Mouse (Mus musculus) midbrain, postnatal 0 days (tissue): ENCODE results near the gene Dlg1. TPM values are rescaled to one million over a fixed set of nuclear protein-coding genes. Genes with fewer than 3 reads are reported as not detected.

Source experiments
- ATAC-seq: fragments of 200-750 bp; cut with Nextera tagmentation; 2 replicates; pipeline ENCODE4 v1.8.0; 2017; ENCODE audit warnings: moderate number of reproducible peaks, mild to moderate bottlenecking, moderate TSS enrichment, moderate library complexity; ENCODE audit not compliant: low FRiP score
- DNase-seq: peaks from one replicate; pipeline ENCODE4 v3.0.0-alpha.2; 2015; ENCODE audit warnings: low spot score
- H3K27ac ChIP-seq: fragments of 300-500 bp; sonication (generic); 2 replicates; pipeline ENCODE4 v1.5.1; 2014; ENCODE audit warnings: low read depth, mild to moderate bottlenecking, low read length, mixed read lengths
- H3K27me3 ChIP-seq: fragments of 300-500 bp; sonication (generic); 2 replicates; pipeline ENCODE4 v1.6.1; 2014; ENCODE audit warnings: low read length, control low read depth, mixed read lengths; ENCODE audit not compliant: insufficient read depth
- H3K36me3 ChIP-seq: fragments of 300-500 bp; sonication (generic); 2 replicates; pipeline ENCODE4 v1.6.1; 2014; ENCODE audit warnings: low read length, control low read depth, mixed read lengths; ENCODE audit not compliant: insufficient read depth
- H3K4me1 ChIP-seq: fragments of 300-500 bp; sonication (generic); 2 replicates; pipeline ENCODE4 v1.6.1; 2014; ENCODE audit warnings: mild to moderate bottlenecking, control low read depth, antibody characterized with exemption, low read length, mixed read lengths; ENCODE audit not compliant: insufficient read depth
- H3K4me2 ChIP-seq: fragments of 300-500 bp; sonication (generic); 2 replicates; pipeline ENCODE4 v1.6.1; 2014; ENCODE audit warnings: low read depth, mild to moderate bottlenecking, low read length, mixed read lengths; ENCODE audit not compliant: poor library complexity, severe bottlenecking
- H3K4me3 ChIP-seq: fragments of 300-500 bp; sonication (generic); 2 replicates; pipeline ENCODE4 v1.5.1; 2014; ENCODE audit warnings: low read depth, mild to moderate bottlenecking, low read length, moderate library complexity
- H3K9ac ChIP-seq: fragments of 300-500 bp; sonication (generic); replicated peaks from 2 replicates; pipeline ENCODE4 v1.6.1; 2014; ENCODE audit warnings: mild to moderate bottlenecking, low read length, moderate library complexity, mixed read lengths; ENCODE audit not compliant: poor library complexity, severe bottlenecking
- H3K9me3 ChIP-seq: fragments of 300-500 bp; sonication (generic); 2 replicates; pipeline ENCODE4 v1.6.1; 2016; ENCODE audit warnings: low read length, control low read depth
- CTCF ChIP-seq: IDR thresholded peaks from 2 replicates; pipeline ENCODE4 v1.5.1; 2016; ENCODE audit warnings: antibody characterized with exemption, mild to moderate bottlenecking
- WGBS: fragments of 180-500 bp; shearing (Covaris S2); extraction: QIAGEN DNeasy Blood & Tissue Kit; methylation state at CpG from one replicate; pipeline ENCODE4 v1.1.7; 2014; 5-methylcytosine and 5-hydroxymethylcytosine counted together
- polyA plus RNA-seq: library from polyadenylated mRNA; unstranded; fragments of >200 nt; fragmentation: Nextera tagmentation; extraction: Ambion mirVana; gene quantifications from 2 replicates; pipeline ENCODE4 v1.2.1, GENCODE M21; 2015
- total RNA-seq: library from RNA; depleted of rRNA; stranded (reverse); fragments of >200 nt; gene quantifications from 2 replicates; pipeline ENCODE4 v1.2.3, GENCODE M21; 2014

Gene Dlg1
- total and polyA plus RNA-seq, 2 experiments from 2014 or later = 10.9 to 24.8 TPM

DNA sequence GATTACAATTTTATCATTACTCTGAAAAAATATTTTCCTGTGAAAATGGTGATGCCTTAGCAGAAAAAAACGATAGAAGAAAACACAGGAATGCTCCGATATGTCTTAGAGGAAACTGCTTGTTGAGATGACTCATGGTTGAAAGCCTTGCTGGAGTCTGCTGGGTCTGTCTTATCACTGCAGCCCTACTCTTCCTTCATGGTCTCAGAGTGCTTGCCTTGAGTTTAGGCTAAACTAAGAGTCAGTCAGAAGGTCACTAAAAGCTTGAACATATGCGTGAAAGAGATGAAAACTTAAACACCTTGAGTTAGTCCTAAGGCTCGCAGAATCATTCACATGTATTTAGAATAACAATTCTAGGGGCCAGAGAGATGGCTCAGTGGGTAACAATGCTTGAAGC lies 14.2 kb downstream of the Dlg1 start:
- Histone ChIP-seq H3K27me3 (no peaks in the 10 kb centered on the region), H3K36me3 (no peaks in the 10 kb centered on the region), H3K27ac (no peak overlapping the region), H3K9me3 (no peaks in the 10 kb centered on the region), H3K4me3 (no peak overlapping the region), H3K9ac (no peak overlapping the region), H3K4me1 (no peaks in the 10 kb centered on the region), H3K4me2 (no peak overlapping the region)
- WGBS = 90% methylated on average over 4 of the region's 4 CpGs
- DNase-seq = no peak
- no peak for TF ChIP-seq CTCF
- ATAC-seq = no peak

DNA sequence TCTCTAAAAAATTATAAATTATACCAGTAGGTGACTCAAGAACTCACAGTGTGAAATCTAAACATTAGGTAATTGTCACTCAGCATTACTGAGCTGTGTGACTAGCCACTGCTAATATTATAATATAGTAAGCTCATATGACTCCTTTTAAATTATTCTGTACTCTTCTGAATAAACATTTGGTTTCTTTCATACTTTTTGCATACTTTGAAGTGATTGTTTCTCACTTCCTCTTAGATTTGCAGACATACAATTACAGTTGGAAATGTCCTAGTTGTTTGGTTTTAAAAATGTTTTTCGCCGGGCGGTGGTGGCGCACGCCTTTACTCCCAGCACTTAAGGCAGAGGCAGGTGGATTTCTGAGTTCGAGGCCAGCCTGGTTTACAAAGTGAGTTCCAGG lies 19.0 kb downstream of the Dlg1 start:
- Histone ChIP-seq H3K27ac (no peak overlapping the region), H3K36me3 (no peaks in the 10 kb centered on the region), H3K9ac (no peak overlapping the region), H3K4me3 (no peak overlapping the region), H3K4me1 (no peaks in the 10 kb centered on the region), H3K4me2 (no peak overlapping the region), H3K9me3 (no peaks in the 10 kb centered on the region), H3K27me3 (no peaks in the 10 kb centered on the region)
- DNase-seq (no peak), ATAC-seq (no peak)
- 96% methylated on average over 6 of the region's 6 CpGs for WGBS
- TF ChIP-seq CTCF = no peak

DNA sequence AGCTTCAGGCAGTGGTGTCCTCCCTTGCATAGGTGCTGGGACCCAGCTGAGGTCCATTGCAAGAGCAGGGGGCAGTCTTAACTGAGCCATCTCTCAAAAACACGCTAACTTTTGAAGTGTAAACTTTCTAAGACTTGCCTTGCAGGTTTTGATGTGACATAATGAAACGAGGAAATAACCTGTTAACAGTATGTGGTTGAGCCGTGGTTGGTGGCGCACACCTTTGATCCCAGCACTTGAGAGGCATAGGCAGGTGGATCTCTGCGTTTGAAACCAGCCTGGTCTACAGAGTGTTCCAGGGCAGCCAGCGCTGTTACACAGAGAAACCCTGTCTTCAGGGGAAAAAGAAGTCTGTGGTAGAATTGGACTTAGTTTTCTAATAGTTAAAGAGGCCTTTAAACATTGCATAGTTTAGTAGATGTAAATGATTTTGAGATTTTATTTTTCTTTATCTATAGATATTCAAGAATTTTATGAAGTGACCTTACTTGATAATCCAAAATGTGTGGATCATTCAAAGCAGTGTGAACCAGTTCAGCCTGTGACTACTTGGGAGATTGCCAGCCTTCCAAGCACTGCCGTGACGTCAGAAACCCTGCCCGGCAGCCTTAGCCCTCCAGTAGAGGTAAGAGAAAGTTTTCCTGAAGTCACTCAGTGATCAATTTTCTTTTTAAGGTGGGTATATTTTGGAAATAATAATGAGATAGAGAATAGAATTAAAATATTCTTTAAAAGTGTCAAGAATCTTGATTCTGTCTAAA lies 20.6 kb downstream of the Dlg1 start:
- H3K9ac ChIP-seq = no peak overlapping the region
- DNase-seq = no peak
- no peak overlapping the region for H3K4me2 ChIP-seq
- no peaks in the 10 kb centered on the region for H3K9me3 ChIP-seq
- WGBS = 87% methylated on average over 9 of the region's 9 CpGs
- H3K36me3 ChIP-seq = no peaks in the 10 kb centered on the region
- TF ChIP-seq CTCF = no peak
- no peak for ATAC-seq
- H3K4me3 ChIP-seq = no peak overlapping the region
- no peak overlapping the region for H3K27ac ChIP-seq
- H3K4me1 ChIP-seq = no peaks in the 10 kb centered on the region
- no peaks in the 10 kb centered on the region for H3K27me3 ChIP-seq

DNA sequence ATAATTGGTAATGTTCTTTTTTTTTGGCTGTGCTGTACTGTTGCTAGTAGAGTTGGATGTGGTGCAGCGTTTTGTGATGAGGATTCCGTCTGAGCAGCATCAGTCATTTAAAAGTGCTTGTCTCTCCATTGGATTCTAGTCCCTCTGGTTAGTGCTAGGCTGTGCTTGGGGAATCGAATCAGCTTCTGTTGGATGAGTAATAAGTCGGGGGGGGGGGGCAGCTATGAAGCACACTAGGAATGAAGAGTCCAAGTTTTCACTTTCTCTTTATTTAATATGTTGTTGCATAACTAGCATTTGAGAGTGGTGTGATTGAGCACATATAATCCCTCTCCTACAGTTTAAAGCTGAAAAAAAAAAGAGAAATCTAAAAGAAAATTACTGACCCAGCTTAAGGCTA lies 21.5 kb downstream of the Dlg1 start:
- no peak for TF ChIP-seq CTCF
- no peaks in the 10 kb centered on the region for H3K9me3 ChIP-seq
- ATAC-seq (no peak), DNase-seq (no peak)
- no peak overlapping the region for H3K9ac ChIP-seq
- no peaks in the 10 kb centered on the region for H3K36me3 ChIP-seq
- 97% methylated on average over 4 of the region's 4 CpGs for WGBS
- H3K27me3 ChIP-seq = no peaks in the 10 kb centered on the region
- H3K4me3 ChIP-seq = no peak overlapping the region
- H3K27ac ChIP-seq = no peak overlapping the region
- H3K4me1 ChIP-seq = no peaks in the 10 kb centered on the region
- no peak overlapping the region for H3K4me2 ChIP-seq

DNA sequence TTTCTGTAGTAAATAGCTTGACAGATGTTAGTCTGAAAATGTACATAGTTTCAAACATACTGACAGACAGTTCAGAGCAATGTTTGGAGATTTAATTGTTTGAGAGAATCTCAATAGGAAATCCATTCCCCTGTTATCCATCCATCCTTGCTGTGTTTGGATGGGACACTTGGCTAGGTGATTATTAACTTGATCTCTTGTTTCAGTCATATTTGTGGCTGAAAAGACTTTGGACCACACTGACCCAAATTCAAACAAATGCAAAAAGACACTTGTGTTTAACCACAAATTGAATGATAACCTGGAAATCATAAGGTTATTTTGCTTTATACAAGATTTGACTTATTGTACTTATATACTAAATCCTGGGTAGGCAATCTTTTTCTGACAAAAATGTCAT lies 24.5 kb downstream of the Dlg1 start:
- no peak for DNase-seq
- no peak overlapping the region for H3K27ac ChIP-seq
- H3K36me3 ChIP-seq = no peaks in the 10 kb centered on the region
- no peaks in the 10 kb centered on the region for H3K9me3 ChIP-seq
- no peak overlapping the region for H3K4me3 ChIP-seq
- H3K4me2 ChIP-seq = no peak overlapping the region
- H3K4me1 ChIP-seq = no peaks in the 10 kb centered on the region
- H3K9ac ChIP-seq = no peak overlapping the region
- ATAC-seq = no peak
- TF ChIP-seq CTCF = no peak
- H3K27me3 ChIP-seq = no peaks in the 10 kb centered on the region

DNA sequence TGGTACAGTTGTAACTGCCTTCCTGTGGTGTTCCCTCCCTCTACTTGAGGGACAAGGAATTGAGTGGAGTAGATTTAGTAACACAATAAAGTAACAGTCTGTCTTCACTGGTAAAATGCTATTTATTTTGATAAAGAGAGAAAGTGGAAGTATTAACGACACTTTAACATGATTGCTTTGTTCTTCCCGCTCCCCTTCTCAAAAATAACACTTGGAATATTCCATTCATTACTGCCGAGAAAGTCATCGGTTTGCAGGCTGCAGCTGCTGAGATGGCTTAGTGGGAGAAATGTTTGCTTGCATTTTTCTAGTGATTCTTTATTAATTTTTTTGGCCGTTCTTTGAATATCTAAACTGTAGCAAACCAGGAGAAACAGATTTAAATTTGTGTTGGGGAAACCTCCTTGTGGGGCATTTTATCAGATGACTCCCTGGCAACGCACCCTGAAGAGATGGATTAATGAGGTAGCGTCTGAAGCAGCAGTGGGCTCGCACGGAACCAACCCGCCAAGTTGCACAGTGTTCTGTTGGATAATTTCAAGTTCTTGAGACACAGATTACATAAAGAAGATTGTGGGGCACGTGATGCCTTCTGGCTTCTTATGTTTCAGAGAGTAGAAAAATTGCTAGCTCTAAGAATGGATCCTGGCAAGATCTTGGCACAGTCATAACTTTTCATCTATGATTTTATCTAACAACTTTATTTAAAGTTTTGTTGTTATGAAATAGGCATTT lies 32.2 kb downstream of the Dlg1 start:
- no peak overlapping the region for H3K27ac ChIP-seq
- no peak for ATAC-seq
- H3K36me3 ChIP-seq = no peaks in the 10 kb centered on the region
- H3K4me1 ChIP-seq = no peaks in the 10 kb centered on the region
- no peaks in the 10 kb centered on the region for H3K27me3 ChIP-seq
- H3K9ac ChIP-seq = 0 out of 2 replicates have a peak overlapping the region, but pooled peaks have one; percentile 39
- H3K4me3 ChIP-seq = peak overlapping the region; percentile 34
- no peak for TF ChIP-seq CTCF
- peak; percentile 28 for DNase-seq
- no peaks in the 10 kb centered on the region for H3K9me3 ChIP-seq
- H3K4me2 ChIP-seq = peak overlapping the region; percentile 50
- WGBS = 29% methylated on average over 11 of the region's 11 CpGs
